In the genomic region with DNA sequence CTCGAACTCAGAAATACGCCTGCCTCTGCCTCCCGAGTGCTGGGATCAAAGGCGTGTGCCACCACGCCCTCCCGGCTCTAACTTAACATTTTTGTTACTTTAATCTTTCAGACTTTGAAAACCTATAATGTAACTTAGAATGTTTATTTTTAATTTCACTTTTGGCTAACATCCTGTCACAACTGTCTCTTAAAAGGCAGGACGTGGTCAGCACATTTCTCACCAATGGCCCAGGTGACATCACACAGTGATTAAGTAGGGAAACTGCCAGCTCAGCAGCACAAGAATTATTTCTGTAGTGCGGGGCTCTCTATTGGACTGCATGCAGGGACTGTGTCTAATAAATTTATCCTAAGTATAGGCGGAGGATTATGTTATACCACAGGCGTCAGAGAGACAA, we compare ENCODE assay signal across 22 mouse cellular contexts. TPM values are rescaled to one million over a fixed set of nuclear protein-coding genes. Genes with fewer than 3 reads are reported as not detected.
DNase-seq lines count a peak whose midpoint lies in the region; ATAC-seq and TF ChIP-seq lines count a peak whose summit lies in the region.
"Had no signal": no experiment of that assay in that cellular context is flagged by ENCODE, and none has a peak within 500 bp of the region (broad histone marks: within the 10 kb centered on the region; RNA-seq: fewer than 3 reads in every experiment).

No protein-coding gene starts in this region.

- no peaks in the 10 kb centered on the region for H3K9me3 ChIP-seq in heart, embryonic 14.5 days (ENCODE audit: control insufficient read depth, low read length)
- no peaks in the 10 kb centered on the region for H3K9me3 ChIP-seq in CH12.LX (replicated peaks; ENCODE audit: low read length)
- H3K9me3 ChIP-seq: embryonic facial prominence, embryonic 13.5 days; limb, embryonic 12.5 days; liver, embryonic 15.5 days; stomach, embryonic 15.5 days had no signal

- intact Hi-C loops in heart, postnatal 10 days (cut with DNase I): no loop called here

- in situ Hi-C loops in CH12.LX (cut with MboI; ENCODE audit: low pct_ligation_motif_present, low pct_unique_long_range_greater_than_20kb, low sequenced_read_pairs): no loop called here

- peaks cover 60% of the 10 kb centered on the region for H3K79me2 ChIP-seq in CH12.LX (replicated peaks; ENCODE audit: control insufficient read depth, extremely low read depth, insufficient read depth, poor library complexity, severe bottlenecking)

- 76% methylated on average over 10 of the region's 10 CpGs for WGBS in heart, embryonic 14.5 days

- TF ChIP-seq RAD21 in CH12.LX (IDR thresholded peaks at IDR 0.05; ENCODE audit: low read depth, low read length): no peak

- dilution Hi-C loops in CH12.LX (cut with MboI; ENCODE audit: extremely low pct_ligation_motif_present, extremely low pct_unique_long_range_greater_than_20kb, low sequenced_read_pairs): no loop called here

- no peak for ATAC-seq in heart, embryonic 14.5 days (ENCODE audit: insufficient number of reproducible peaks, insufficient read depth, low FRiP score, low read depth)
- peak; percentile 51 for ATAC-seq in megakaryocyte, adult 5-6 weeks (ENCODE audit: poor library complexity, severe bottlenecking)
- ATAC-seq: forebrain, embryonic 14.5 days; Patski had no signal

- no peak overlapping the region for H3K4me2 ChIP-seq in heart, embryonic 14.5 days (ENCODE audit: low read length)
- no peak overlapping the region for H3K4me2 ChIP-seq in CH12.LX (ENCODE audit: insufficient read depth, low read depth, poor library complexity, severe bottlenecking)
- H3K4me2 ChIP-seq: embryonic facial prominence, embryonic 13.5 days; limb, embryonic 12.5 days; liver, embryonic 15.5 days; stomach, embryonic 15.5 days had no signal

- no peak for DNase-seq in heart, postnatal 10 days
- DNase-seq in 3T3-L1 (ENCODE audit: low read depth, low spot score) (peak; percentile 46), CH12.LX (ENCODE audit: extremely low read depth) (no peak)
- no peak for DNase-seq in adrenal gland, adult (ENCODE audit: inconsistent age in 2 of 2, low spot score in 1 of 2)
- no peak for DNase-seq in cerebellum, postnatal 36 days
- DNase-seq: adrenal gland, postnatal 25 days; cerebellum, postnatal 25 days; heart, adult 18-20 months; heart, postnatal 36 days; kidney, adult 8-10 months; kidney, postnatal 4 days; layer of hippocampus, postnatal 36 days; thymus, postnatal 25 days had no signal

- no peak overlapping the region for H3K4me3 ChIP-seq in heart, embryonic 14.5 days (ENCODE audit: control insufficient read depth in 1 of 2, insufficient read depth in 1 of 2, low read depth in 1 of 2, low read length in 2 of 2)
- no peak overlapping the region for H3K4me3 ChIP-seq in CH12.LX (replicated peaks in 1 of 3; ENCODE audit: low read depth in 2 of 3, low read length in 2 of 3, poor library complexity in 1 of 3)
- H3K4me3 ChIP-seq: embryonic facial prominence, embryonic 13.5 days; limb, embryonic 12.5 days; liver, embryonic 15.5 days; stomach, embryonic 15.5 days had no signal

- H3K4me1 ChIP-seq in heart, embryonic 14.5 days (ENCODE audit: control insufficient read depth in 2 of 2, insufficient read depth in 2 of 2, low read length in 2 of 2): peaks cover 10 to 41% of the 10 kb centered on the region in 2 experiments
- peaks cover 14 to 65% of the 10 kb centered on the region in 2 experiments for H3K4me1 ChIP-seq in CH12.LX (ENCODE audit: control insufficient read depth in 1 of 2, insufficient read depth in 2 of 2)

- TF ChIP-seq EP300 in CH12.LX (IDR thresholded peaks at IDR 0.05; ENCODE audit: low read length): no peak

- no peak for TF ChIP-seq CTCF in CH12.LX (conservative IDR thresholded peaks at IDR 0.05 in 1 of 2, IDR thresholded peaks at IDR 0.05 in 1 of 2; ENCODE audit: low read depth in 2 of 2, low read length in 2 of 2)

- no peak for TF ChIP-seq POLR2A in CH12.LX (IDR thresholded peaks at IDR 0.05; ENCODE audit: low read depth, low read length)

- peak overlapping the region; percentile 42; the same call in 1 of the 2 replicates for H3K9ac ChIP-seq in heart, embryonic 14.5 days (ENCODE audit: low read length)
- H3K9ac ChIP-seq in CH12.LX (ENCODE audit: insufficient read depth, low read depth): no peak overlapping the region
- H3K9ac ChIP-seq: embryonic facial prominence, embryonic 13.5 days; limb, embryonic 12.5 days; liver, embryonic 15.5 days; stomach, embryonic 15.5 days had no signal

- H3K36me3 ChIP-seq in heart, embryonic 14.5 days (ENCODE audit: control insufficient read depth, insufficient read depth, low read length): peaks cover 36% of the 10 kb centered on the region
- peaks cover 9 to 48% of the 10 kb centered on the region in 2 experiments for H3K36me3 ChIP-seq in CH12.LX (replicated peaks in 1 of 2; ENCODE audit: control insufficient read depth in 1 of 2, insufficient read depth in 1 of 2, low read length in 1 of 2)

- H3K27me3 ChIP-seq in heart, embryonic 14.5 days (ENCODE audit: control insufficient read depth, insufficient read depth, low read length): no peaks in the 10 kb centered on the region
- no peaks in the 10 kb centered on the region for H3K27me3 ChIP-seq in CH12.LX (replicated peaks)
- H3K27me3 ChIP-seq: embryonic facial prominence, embryonic 13.5 days; limb, embryonic 12.5 days; liver, embryonic 15.5 days; Patski; stomach, embryonic 15.5 days had no signal

- H3K27ac ChIP-seq in heart, embryonic 14.5 days (replicated peaks in 1 of 2; ENCODE audit: control insufficient read depth in 1 of 2, insufficient read depth in 1 of 2, low read depth in 2 of 2, low read length in 2 of 2): no peak overlapping the region
- no peak overlapping the region for H3K27ac ChIP-seq in CH12.LX (ENCODE audit: insufficient read depth, low read depth)
- H3K27ac ChIP-seq: embryonic facial prominence, embryonic 13.5 days; limb, embryonic 12.5 days; liver, embryonic 15.5 days; stomach, embryonic 15.5 days had no signal

TF ChIP-seq in CH12.LX, 34 proteins besides CTCF, POLR2A, EP300 and RAD21:
- TF ChIP-seq ELF1 (IDR thresholded peaks at IDR 0.05; ENCODE audit: low read depth, low read length): no peak
- TF ChIP-seq IRF4 (IDR thresholded peaks at IDR 0.05; ENCODE audit: low read depth, low read length): no peak
- no peak for TF ChIP-seq USF1 (IDR thresholded peaks at IDR 0.05; ENCODE audit: low read depth, low read length)
- TF ChIP-seq MAFK (IDR thresholded peaks at IDR 0.05; ENCODE audit: insufficient replicate concordance, low read length): peak; percentile 73; the same call in 1 of the 2 replicates

RNA-seq across cellular contexts. Expression of gene Racgap1, which starts 7.6 kb away (rescaled TPM):
- 94.4 and 98.7 TPM in 2 replicates for polyA plus RNA-seq in heart, embryonic 14.5 days (2014; fragmentation: Nextera tagmentation; extraction: Ambion mirVana)
- 10 to 100 TPM; 28.7 to 29.6 TPM for total RNA-seq in heart, postnatal 10 days (2021)
- 97.9 and 108 TPM in 2 replicates for total RNA-seq in CH12.LX (2012; rRNA removed)
- total RNA-seq in CH12.LX (2014; rRNA removed): 130 and 143 TPM in 2 replicates
- 131 and 151 TPM in 2 replicates for polyA plus RNA-seq in CH12.LX (2012; ENCODE audit: insufficient read length, low read depth)
- total RNA-seq in megakaryocyte, adult 5-6 weeks (2015): 136 and 140 TPM in 2 replicates
- 184 and 201 TPM in 2 replicates for total RNA-seq in megakaryocyte, adult 5-6 weeks (2017)

RNA-seq across cellular contexts. Expression of gene Asic1, which starts 26.3 kb away (rescaled TPM):
- 1.1 and 1.2 TPM in 2 replicates for polyA plus RNA-seq in heart, embryonic 14.5 days (2014; fragmentation: Nextera tagmentation; extraction: Ambion mirVana)
- under 1 TPM; 0.69 to 0.72 TPM for total RNA-seq in heart, postnatal 10 days (2021)
- 0.46 and 0.47 TPM in 2 replicates for total RNA-seq in CH12.LX (2012; rRNA removed)
- total RNA-seq in CH12.LX (2014; rRNA removed): not detected in 2 replicates
- polyA plus RNA-seq in CH12.LX (2012; ENCODE audit: insufficient read length, low read depth): 0.80 and 0.94 TPM in 2 replicates
- 0.05 TPM in 1 of 2 replicates, not detected in the other for total RNA-seq in megakaryocyte, adult 5-6 weeks (2015)
- 0.11 TPM in 1 of 2 replicates, not detected in the other for total RNA-seq in megakaryocyte, adult 5-6 weeks (2017)

RNA-seq across cellular contexts. Expression of gene Aqp6, which starts 42.6 kb away (rescaled TPM):
- not detected in 2 replicates for polyA plus RNA-seq in heart, embryonic 14.5 days (2014; fragmentation: Nextera tagmentation; extraction: Ambion mirVana)
- total RNA-seq in heart, postnatal 10 days (2021): not detected
- not detected in 2 replicates for total RNA-seq in CH12.LX (2012; rRNA removed)
- total RNA-seq in CH12.LX (2014; rRNA removed): not detected in 2 replicates
- not detected in 2 replicates for polyA plus RNA-seq in CH12.LX (2012; ENCODE audit: insufficient read length, low read depth)
- total RNA-seq in megakaryocyte, adult 5-6 weeks (2015): not detected in 2 replicates
- not detected in 2 replicates for total RNA-seq in megakaryocyte, adult 5-6 weeks (2017)
- total RNA-seq: adrenal gland, postnatal 25 days; gastrocnemius, adult 18-20 months; heart, postnatal 36 days had no signal
- polyA plus RNA-seq: embryonic facial prominence, embryonic 13.5 days; limb, embryonic 12.5 days; liver, embryonic 15.5 days; Patski; stomach, embryonic 15.5 days had no signal

RNA-seq across cellular contexts. Expression of gene Aqp5, which starts 53.2 kb away (rescaled TPM):
- polyA plus RNA-seq in heart, embryonic 14.5 days (2014; fragmentation: Nextera tagmentation; extraction: Ambion mirVana): 0.18 and 0.26 TPM in 2 replicates
- total RNA-seq in heart, postnatal 10 days (2021): under 1 TPM; 0.38 to 0.74 TPM
- not detected in 2 replicates for total RNA-seq in CH12.LX (2012; rRNA removed)
- total RNA-seq in CH12.LX (2014; rRNA removed): not detected in 2 replicates
- polyA plus RNA-seq in CH12.LX (2012; ENCODE audit: insufficient read length, low read depth): not detected in 2 replicates
- not detected in 2 replicates for total RNA-seq in megakaryocyte, adult 5-6 weeks (2015)
- total RNA-seq in megakaryocyte, adult 5-6 weeks (2017): not detected in 2 replicates
- total RNA-seq: heart, postnatal 36 days; layer of hippocampus, postnatal 36 days had no signal
- polyA plus RNA-seq: limb, embryonic 12.5 days had no signal

RNA-seq across cellular contexts. Expression of gene Smarcd1, which starts 58.1 kb away (rescaled TPM):
- 24.7 and 27.4 TPM in 2 replicates for polyA plus RNA-seq in heart, embryonic 14.5 days (2014; fragmentation: Nextera tagmentation; extraction: Ambion mirVana)
- 10 to 100 TPM; 39.2 to 40.2 TPM for total RNA-seq in heart, postnatal 10 days (2021)
- 17.9 and 19.9 TPM in 2 replicates for total RNA-seq in CH12.LX (2012; rRNA removed)
- 10.5 and 12.5 TPM in 2 replicates for total RNA-seq in CH12.LX (2014; rRNA removed)
- polyA plus RNA-seq in CH12.LX (2012; ENCODE audit: insufficient read length, low read depth): 56.5 and 69.9 TPM in 2 replicates
- 12.0 and 12.4 TPM in 2 replicates for total RNA-seq in megakaryocyte, adult 5-6 weeks (2015)
- total RNA-seq in megakaryocyte, adult 5-6 weeks (2017): 9.3 and 16.1 TPM in 2 replicates
